Mouse (Mus musculus): Measurements from ENCODE around the gene Ccdc32.

DNA sequence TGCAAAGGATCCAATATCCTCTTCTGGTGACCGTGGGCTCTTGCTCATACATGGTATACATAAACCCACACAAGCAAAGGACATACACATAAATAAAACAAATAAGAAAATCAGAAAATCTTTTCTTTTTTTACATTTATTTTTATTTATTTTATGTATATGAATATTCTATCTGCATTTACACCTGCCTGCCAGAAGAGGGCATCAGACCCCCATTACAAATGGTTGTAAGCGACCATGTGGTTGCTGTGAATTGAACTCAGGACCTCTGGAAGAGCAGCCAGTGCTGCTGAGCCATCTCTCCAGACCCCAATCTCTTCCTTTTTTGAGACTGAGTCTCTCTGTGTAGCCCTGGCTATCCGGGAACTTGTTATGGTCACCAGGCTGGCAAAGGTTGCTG lies 11.5 kb downstream of the Ccdc32 start:
- TF ChIP-seq CTCF (conservative IDR thresholded peaks at IDR 0.05; ENCODE audit: insufficient read depth, insufficient read length, low read depth, low read length) (0 out of 2 replicates have a peak, but pooled peaks have one; percentile 1), POLR2A (IDR thresholded peaks at IDR 0.05; ENCODE audit: low read depth, low read length) (no peak)
